Mouse (Mus musculus): ENCODE measurements around the gene Dab2ip. TPM values are rescaled to one million over a fixed set of nuclear protein-coding genes. Genes with fewer than 3 reads are reported as not detected.

Dab2ip gene
- total and polyA plus RNA-seq, 3 experiments: 4.0 to 9.9 TPM; not detected in 1

- no peak overlapping the region for H3K9ac ChIP-seq (ENCODE audit: control insufficient read depth, low read depth, low read length, poor library complexity, severe bottlenecking)
- TF ChIP-seq MEF2A (IDR thresholded peaks at IDR 0.05; ENCODE audit: extremely low read depth, insufficient replicate concordance, low read depth, low read length, poor library complexity, severe bottlenecking) (no peak), HCFC1 (IDR thresholded peaks at IDR 0.05; ENCODE audit: low read depth, low read length) (no peak), E2F4 (IDR thresholded peaks at IDR 0.05; ENCODE audit: borderline replicate concordance, low read depth, low read length) (no peak), GABPA (IDR thresholded peaks at IDR 0.05; ENCODE audit: low read depth, low read length) (no peak), TCF12 (IDR thresholded peaks at IDR 0.05; ENCODE audit: low read depth, low read length) (no peak), ZC3H11A (IDR thresholded peaks at IDR 0.05; ENCODE audit: low read depth, low read length) (no peak), EP300 (IDR thresholded peaks at IDR 0.05; ENCODE audit: low read depth in 1 of 2, low read length in 2 of 2) (no peak), ETS1 (IDR thresholded peaks at IDR 0.05; ENCODE audit: low read depth, low read length) (no peak), MYC (IDR thresholded peaks at IDR 0.05; ENCODE audit: low read depth, low read length) (no peak)
- no peaks in the 10 kb centered on the region for H3K4me1 ChIP-seq (ENCODE audit: control insufficient read depth in 1 of 2, insufficient read depth in 2 of 2, low read length in 2 of 2)
- H3K27ac ChIP-seq (ENCODE audit: control insufficient read depth, low read depth, low read length): no peak overlapping the region
- no peaks in the 10 kb centered on the region for H3K9me3 ChIP-seq (replicated peaks; ENCODE audit: insufficient read depth, low read length)
- H3K27me3 ChIP-seq (ENCODE audit: control insufficient read depth in 1 of 2, insufficient read depth in 2 of 2, low read length in 2 of 2): peaks cover 3% of the 10 kb centered on the region in 2 experiments; a peak in 3 of 4 replicates
- no peak overlapping the region for H3K4me3 ChIP-seq (ENCODE audit: control insufficient read depth in 1 of 2, insufficient read depth in 1 of 2, low read depth in 2 of 2, low read length in 2 of 2)
- no peaks in the 10 kb centered on the region for H3K79me2 ChIP-seq (ENCODE audit: control insufficient read depth, insufficient read depth, low read length, poor library complexity)
- no peak for DNase-seq (ENCODE audit: low read depth, low spot score)
- H3K36me3 ChIP-seq (ENCODE audit: control insufficient read depth in 1 of 2, insufficient read depth in 2 of 2, low read length in 2 of 2): no peaks in the 10 kb centered on the region
Measured at GRCm38 (mm10) chr2:35659578-35660194, 101.6 kb downstream of the Dab2ip start.

GRCm38 (mm10) chr2:35660953-35661374, 102.9 kb downstream of the Dab2ip start:
- H3K4me3 ChIP-seq (ENCODE audit: control insufficient read depth in 1 of 2, insufficient read depth in 1 of 2, low read depth in 2 of 2, low read length in 2 of 2): no peak overlapping the region
- no peaks in the 10 kb centered on the region for H3K4me1 ChIP-seq (ENCODE audit: control insufficient read depth in 1 of 2, insufficient read depth in 2 of 2, low read length in 2 of 2)

More at GRCm38 (mm10) chr2:35660953-35661374, 102.9 kb downstream of the Dab2ip start:
- DNase-seq (ENCODE audit: low read depth, low spot score): no peak
- Histone ChIP-seq H3K27me3 (ENCODE audit: control insufficient read depth in 1 of 2, insufficient read depth in 2 of 2, low read length in 2 of 2) (peaks cover 4 to 6% of the 10 kb centered on the region in 2 experiments), H3K36me3 (ENCODE audit: control insufficient read depth in 1 of 2, insufficient read depth in 2 of 2, low read length in 2 of 2) (no peaks in the 10 kb centered on the region), H3K9ac (ENCODE audit: control insufficient read depth, low read depth, low read length, poor library complexity, severe bottlenecking) (no peak overlapping the region), H3K27ac (ENCODE audit: control insufficient read depth, low read depth, low read length) (no peak overlapping the region), H3K79me2 (ENCODE audit: control insufficient read depth, insufficient read depth, low read length, poor library complexity) (no peaks in the 10 kb centered on the region), H3K9me3 (replicated peaks; ENCODE audit: insufficient read depth, low read length) (no peaks in the 10 kb centered on the region)
- TF ChIP-seq CHD1 (IDR thresholded peaks at IDR 0.05; ENCODE audit: low read depth, low read length) (no peak), NRF1 (IDR thresholded peaks at IDR 0.05; ENCODE audit: insufficient read depth, low read depth, low read length, poor library complexity, severe bottlenecking) (no peak), RAD21 (IDR thresholded peaks at IDR 0.05; ENCODE audit: low read depth, low read length) (no peak), KAT2A (conservative IDR thresholded peaks at IDR 0.05; ENCODE audit: low read depth, low read length) (no peak), NELFE (IDR thresholded peaks at IDR 0.05; ENCODE audit: low read depth, low read length) (no peak), TBP (IDR thresholded peaks at IDR 0.05; ENCODE audit: low read depth, low read length) (no peak), ZMIZ1 (IDR thresholded peaks at IDR 0.05; ENCODE audit: low read depth, low read length) (no peak), GATA1 (IDR thresholded peaks at IDR 0.05; ENCODE audit: low read depth, low read length) (no peak), POLR2AphosphoS5 (IDR thresholded peaks at IDR 0.05; ENCODE audit: borderline replicate concordance, low read depth, low read length) (no peak), CHD2 (IDR thresholded peaks at IDR 0.05; ENCODE audit: low read length) (no peak)
